Mouse (Mus musculus) erythroblast, adult 5-6 weeks (primary cell): Measurements from ENCODE around the gene Sorbs1. TPM values are rescaled to one million over a fixed set of nuclear protein-coding genes. Genes with fewer than 3 reads are reported as not detected.

ENCODE experiments used
- ATAC-seq: replicated peaks from 2 replicates; pipeline ENCODE4 v1.8.0; 2016; ENCODE audit warnings: moderate number of reproducible peaks, mild to moderate bottlenecking, moderate TSS enrichment, inconsistent platforms; ENCODE audit not compliant: poor library complexity, low FRiP score, severe bottlenecking
- total RNA-seq, 2 experiments: library from RNA; stranded (forward) in 1 of 2; stranded (reverse) in 1 of 2; fragments of 150-400 nt in 1 of 2; fragments of 200-764, 138-1000 nt in 1 of 2; gene quantifications; 2 replicates each; pipeline versions ENCODE4 v1.2.3 to v1.2.4; 2015 to 2017; ENCODE audit warnings: low replicate concordance in 2 of 2

Sorbs1 gene
- total RNA-seq, 2 experiments from 2014 or later: 41.5 to 46.2 TPM

DNA sequence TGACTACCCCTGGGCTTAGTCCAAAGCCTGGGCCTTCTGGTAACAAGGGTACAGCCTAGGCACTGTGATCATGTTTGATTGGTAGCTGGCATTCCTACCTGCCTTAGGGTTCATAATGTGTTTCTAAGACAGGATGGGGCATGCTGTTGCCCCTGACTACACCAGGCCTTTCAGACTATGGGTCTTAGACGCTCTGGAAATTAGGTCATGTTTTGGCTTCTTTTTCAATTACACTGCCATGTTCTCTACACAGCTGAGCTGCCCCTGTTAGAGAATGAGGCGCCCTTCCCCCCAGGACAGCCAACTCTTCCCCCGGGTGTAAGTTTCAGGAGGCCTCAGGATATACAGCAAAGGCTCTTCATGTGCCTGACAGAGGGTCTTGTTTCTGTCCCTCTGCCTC, 191.4 kb downstream of the Sorbs1 start:
- no peak for ATAC-seq

DNA sequence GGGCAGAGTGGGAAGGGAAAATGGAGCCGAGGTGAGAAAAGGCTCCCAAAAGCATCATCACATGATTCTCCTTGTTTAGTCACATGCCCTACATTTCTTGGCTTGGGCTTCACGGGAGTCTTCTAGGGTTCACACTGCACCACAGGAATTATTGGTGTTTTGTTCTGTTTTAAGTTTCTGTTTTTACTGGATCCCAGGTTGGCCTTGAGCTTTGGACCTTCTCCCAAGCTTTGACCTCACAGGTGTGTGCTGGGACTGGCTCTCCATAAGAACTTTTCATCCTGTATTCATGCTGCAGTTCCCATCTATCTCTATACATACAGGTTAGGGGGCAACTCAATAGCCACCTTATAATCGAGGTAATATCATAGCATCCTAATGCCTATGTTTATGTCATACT, 194.4 kb downstream of the Sorbs1 start:
- ATAC-seq: no peak

DNA sequence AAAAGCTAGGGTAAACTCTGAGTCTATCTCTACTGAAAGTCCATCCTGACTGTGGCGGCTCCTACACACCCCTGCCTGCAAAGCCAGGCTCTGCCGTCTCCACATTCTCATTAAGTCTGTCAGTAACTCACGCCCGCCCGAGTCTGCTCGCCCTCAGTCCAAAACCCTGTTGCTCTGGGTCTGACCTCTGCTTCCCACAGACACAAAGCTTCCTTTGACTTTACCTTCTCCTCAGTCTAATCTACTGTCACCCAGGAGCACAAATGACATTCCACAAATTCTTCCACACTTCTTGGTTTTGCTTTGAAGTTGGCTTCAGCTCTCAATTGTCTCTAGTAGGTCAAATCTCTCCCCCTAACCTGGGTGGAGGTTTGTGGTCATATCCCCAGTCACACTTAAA, 195.1 kb downstream of the Sorbs1 start:
- no peak for ATAC-seq

DNA sequence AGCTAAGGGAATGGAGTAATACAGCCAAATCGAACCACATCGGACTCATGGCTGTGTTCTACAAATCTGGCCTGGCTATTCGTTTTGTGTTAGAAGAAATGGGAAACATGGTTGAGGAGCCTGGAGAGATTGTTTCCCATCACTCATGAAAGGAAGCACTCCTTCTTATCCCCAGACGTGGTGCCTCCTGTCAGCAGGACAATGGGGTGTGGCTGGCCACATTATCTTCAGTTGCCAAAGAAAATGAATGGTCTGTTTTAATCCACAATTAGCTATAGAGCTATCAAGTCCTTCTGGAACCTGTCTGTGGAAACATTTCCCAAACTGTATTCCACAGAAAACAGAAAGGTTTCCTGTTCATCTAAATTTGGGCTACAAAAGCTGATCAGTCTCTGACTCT, 196.6 kb downstream of the Sorbs1 start:
- no peak for ATAC-seq

DNA sequence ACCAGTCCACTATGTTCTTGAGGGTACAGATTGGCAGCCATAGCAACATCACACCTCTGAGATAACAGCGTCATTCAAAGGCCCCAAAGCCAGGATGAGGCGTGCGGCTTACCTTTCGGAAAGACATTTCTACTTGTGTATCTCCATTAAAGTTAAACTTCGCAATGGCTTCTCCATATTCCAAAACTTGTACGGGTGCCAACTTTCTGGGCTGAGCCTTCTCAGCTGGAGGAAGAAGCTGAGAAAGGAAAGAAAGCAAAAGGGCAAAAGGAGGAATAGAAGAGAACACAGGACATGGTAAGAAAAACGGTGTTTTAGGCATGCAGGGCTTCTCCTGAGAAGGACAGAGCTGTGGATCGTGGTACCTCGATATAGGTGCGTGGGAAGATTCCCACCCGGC, 199.3 kb downstream of the Sorbs1 start:
- ATAC-seq: no peak

DNA sequence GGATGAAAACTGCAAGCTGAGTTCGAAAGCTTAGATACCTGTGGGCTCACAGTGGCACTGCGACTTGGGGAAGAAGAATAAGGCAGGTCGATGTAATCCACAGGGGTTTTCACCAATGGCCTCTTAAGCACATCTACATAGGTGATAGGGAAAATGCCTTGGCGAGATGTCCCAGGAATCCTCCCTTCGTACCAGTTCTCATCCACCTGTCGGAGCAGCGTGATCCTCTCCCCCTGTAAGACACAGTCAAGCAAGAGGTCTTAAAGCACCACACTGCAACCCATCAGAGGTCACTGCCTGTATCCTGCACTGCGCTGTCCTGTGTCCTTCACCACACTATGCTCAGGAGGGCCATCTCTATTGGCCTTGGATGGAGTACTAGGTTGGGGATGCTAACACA, 201.9 kb downstream of the Sorbs1 start:
- ATAC-seq: no peak

DNA sequence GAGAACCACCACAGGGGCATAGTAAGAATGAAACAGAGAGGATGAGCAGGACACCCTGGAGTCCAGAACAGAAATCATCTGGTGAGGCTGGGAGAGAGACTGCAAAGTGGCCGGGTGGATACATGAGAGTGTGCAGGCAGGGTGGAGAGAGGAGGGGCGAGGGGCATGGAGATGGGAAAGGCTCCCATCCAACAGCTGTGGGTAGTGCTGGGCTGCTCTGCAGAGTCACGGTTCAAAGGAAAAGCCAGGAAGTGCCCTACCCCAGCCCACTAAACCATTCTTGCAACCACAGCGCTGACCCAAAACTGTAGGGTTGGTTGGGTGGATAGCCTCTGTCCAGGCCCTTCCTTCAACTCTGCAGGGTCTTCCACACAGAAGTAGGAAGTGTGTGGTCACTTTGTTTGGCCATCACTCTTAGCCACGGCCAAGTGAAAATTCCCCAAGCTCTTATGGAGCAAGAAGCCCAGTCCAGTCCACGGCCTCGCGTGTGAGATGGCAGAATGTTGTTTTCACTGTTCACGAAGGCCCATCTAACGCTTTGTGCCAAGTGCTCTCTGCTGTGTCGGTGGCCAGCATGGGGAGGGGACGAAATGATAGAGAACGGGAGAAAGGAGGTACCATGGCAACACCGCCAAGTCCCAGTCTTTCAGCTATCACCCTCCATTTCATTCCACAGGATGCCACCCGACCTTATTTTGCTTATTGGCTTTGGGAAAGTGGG, 203.0 kb downstream of the Sorbs1 start:
- no peak for ATAC-seq

DNA sequence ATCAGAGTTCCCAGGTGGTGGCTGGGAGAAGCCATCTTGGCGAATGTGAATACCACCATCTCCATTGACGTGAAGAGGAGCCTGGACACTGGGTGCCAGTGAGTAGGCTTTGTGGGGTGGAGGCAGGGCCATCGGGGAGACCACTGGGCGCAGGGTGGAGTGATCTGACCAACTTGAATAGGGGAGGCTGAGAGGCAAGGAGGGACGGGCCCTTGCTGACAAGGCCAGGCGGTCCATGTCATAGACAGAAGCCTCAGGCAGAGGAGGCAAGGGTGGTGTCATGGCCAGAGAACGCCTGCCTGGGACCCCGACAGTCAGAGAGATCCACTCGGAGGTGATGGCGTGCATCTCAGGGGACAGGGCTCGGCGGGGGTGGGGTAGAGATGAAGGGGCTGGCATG, 203.7 kb downstream of the Sorbs1 start:
- ATAC-seq: no peak

DNA sequence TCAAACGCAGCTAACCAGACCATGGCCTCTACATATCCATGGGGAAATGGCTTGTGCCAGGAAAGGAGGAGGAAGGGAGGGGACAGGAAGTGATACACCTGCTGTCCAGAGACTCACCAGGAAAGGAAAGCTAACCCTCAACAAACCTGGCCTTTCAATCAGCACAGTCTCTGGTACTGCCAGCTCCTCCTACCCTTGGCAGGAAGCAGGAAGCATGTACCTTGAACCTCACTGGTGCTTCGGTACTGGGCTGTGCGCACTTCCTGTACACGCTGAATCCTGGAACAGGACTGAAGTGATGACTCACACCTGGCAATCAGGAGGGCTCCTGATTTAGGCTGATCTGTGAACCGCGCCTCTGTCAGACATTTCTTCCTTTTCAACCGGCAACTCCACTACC, 206.0 kb downstream of the Sorbs1 start:
- ATAC-seq: no peak

DNA sequence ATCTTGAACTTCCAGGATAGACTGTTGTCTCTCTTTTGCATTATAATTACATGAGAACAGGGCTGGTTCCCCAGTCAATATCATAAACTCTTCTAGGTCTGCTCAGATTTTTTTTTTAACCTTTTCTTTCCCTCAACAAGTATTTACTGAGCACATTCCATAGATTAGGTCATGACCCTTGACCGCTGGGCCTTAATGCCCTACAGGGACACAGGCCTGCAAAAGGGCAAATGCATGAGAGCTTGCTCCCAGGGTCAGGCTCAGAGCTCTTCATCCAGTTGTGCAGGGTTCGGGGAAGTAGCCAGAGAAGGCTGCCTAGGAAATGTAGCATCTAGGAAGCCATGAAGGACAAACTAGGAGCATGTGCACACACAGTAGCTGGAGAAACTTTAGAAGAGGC, 206.9 kb downstream of the Sorbs1 start:
- ATAC-seq: no peak

DNA sequence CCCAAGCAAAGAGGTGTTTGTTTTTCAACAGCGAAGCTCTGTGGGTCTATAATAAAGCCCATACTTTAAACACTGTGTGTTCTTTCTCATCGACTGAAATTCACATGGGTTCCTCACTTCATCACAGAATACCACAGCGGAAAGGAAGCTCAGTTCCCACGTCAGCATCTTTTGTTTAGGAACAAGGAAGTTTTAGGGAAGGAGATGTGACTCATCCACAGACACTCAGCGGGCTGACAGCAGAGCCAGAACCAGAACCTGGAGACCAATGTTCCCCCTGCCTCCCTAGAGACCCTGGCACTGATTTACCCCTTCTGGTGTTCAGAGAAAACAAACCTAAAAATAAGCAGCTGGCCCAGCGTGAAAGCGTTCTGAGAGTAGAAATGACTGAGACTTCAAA, 208.1 kb downstream of the Sorbs1 start:
- no peak for ATAC-seq

DNA sequence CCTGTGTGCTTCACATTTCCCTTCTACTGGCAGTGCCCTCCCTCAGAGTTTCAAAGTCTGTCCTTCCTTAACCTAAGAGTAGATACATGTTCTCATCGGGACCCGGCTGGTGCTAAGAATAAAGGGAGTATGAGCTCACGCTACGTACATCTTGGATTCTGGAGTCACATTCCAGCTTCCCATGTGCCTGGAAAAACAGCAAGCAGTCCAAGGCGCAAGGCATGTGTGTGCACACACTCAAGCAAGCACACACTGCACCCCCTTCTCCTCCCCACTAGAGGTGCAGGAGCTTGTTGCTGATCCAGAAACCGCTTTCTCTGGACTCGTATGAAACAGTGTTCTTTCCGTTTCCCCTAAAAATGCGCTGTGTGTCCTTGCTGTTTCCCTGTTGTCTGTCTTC, 210.7 kb downstream of the Sorbs1 start:
- no peak for ATAC-seq

DNA sequence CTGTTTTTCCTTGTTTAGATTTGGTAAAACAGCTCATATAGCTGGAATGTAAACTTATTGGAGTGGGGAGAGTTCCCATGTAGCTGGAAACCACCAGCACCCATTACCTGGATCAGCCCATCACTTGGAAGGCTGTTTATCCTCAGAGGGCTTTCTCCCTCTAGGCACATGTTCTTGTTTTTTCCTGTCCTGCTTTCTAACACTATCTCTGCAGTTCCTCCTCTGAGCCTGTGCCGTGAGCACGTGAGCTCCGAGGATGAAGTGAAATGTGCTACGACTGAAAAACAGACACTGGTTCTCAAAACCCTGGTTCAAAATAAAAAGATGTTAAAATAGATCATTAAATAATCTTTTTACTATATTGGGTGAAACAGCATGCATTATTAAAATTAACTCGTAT, 211.1 kb downstream of the Sorbs1 start:
- ATAC-seq: no peak

DNA sequence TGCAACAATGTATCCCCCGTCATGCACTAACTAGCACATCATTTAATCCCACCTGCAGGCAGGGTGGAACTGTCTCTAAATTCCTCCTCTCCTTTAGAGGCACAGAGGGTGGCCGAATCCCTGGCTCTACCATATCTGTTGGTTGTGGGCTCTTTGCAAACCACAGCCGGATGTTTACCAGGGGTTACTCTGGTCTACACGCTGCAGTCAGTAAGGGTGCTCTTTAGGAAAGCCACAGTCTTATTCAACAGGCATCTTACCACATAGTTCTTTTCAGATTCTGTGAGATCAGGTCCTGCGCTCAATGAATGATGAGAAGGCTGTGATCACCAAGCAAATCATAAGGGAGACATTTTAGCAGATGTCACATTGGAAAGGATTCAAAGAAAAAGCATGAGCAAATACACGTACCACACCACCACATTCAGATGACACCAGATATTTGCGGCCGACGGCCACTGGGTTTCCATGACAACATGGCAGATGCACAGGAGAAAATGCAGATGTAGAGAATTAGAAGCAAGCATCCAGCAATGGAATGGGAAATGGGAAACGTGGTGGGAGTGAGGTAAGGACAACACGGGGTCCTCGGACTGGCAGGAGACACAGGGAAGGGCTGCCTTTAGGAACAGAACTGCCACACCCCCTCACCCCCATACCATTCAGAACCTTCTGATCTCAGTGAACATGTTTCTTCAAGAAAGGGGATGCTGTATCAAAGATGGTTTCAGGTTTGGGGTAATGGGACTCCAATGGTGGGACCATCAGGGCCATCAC, 213.4 kb downstream of the Sorbs1 start:
- ATAC-seq: no peak

DNA sequence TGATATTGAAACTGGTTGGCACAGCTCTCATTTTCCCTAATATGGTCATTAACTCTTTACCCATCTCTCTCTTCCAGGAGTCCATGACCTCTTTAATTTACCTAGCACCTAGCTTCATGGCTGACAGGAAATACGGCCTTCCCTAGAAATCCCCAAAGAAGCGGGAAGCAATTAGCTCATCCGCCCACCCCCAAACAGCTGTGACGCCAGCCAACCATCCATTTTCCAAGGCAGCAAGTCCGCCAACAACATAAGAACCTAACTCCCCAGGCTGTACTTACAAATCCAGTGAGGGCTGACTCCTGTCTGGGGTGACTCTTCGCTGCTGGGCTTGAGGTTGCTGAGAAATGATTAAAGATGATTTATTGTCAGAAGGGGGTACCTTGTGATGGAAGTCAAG, 214.4 kb downstream of the Sorbs1 start:
- ATAC-seq: no peak

DNA sequence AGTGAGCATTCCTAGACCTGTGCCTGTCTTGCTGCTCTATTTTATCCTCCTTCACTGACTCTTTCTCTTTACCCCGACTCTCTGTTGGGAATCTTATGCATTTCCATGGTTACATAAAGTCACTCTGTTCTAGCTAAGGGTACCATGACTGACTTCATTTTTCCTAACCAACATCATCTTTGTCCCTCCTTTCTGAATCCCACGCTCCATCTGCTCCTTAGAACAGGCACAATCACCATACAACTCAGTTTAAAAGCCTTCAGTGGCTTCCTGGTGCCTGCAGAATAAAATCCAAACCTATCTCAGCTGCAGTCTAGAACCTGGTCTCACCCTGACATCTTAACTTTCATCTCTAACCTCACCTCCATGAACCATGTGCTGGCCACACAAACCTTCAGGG, 215.0 kb downstream of the Sorbs1 start:
- ATAC-seq: no peak

DNA sequence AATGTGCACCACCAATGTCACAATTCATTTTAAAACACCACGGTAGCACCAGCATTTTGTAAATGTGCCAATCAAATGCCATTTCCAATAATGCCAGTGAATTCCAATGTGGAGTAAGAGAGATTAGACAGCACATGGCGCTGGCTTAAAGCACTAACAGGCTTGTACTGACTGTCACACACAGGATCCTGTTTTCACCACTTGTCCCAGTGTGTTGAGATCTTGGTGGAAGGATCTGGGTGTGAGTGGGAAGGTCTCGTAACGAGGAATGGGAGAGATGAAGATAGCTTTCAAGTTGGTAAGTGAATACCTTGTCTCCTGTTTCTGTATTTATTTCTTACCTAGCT, 215.8 kb downstream of the Sorbs1 start:
- ATAC-seq: no peak

DNA sequence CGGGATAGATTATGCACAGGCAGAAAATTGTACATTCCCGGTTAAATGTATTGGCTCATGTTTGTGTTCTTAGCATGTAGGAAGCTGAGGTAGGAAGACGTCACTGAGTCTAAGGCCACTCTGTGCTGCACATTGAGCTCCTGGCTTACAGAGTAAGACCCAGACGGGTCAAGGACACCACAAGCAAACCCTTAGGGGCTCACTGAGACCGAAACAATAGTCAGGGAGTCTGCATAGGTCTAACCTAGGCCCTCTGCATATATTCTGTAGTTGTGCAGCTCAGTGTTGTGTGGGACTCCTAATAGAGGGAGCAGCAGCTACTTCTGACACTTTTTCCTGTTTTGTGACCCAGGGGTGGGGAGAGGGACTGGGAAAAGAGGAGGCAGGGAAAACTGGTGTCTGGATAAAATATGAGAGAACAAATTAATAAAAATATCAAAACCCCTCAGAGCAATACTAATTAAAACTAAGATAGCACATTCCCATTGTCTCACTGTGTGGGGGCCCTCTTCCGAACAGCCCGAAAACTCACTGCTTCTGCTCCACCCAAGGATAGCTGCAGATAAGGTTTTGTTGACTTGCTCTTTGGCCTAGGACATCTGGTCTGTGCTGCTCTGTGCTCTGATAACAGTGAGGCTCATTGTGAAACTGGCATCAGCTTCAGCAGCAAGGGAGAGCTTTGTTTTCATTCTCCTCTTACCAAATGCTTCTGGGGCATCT, 216.3 kb downstream of the Sorbs1 start:
- ATAC-seq: peak; percentile 77

DNA sequence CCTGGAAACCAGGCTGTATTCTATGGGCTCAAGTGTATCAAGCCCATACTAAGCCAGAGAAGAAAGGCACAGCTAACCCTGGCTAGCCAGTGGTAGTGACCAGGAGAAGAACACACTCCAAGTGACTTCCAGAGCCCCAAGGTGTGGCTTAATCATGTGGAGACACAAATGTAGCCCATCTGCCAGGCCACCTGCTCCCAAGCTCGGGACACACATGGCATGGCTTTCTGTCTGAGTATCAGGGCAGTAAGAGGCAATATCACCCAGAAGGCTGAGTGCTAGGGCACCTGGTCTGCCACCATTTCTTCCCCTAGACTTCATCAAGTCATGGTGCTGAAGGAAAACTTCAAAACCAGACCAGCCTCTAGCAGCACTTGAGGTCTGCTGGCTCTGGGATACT, 219.3 kb downstream of the Sorbs1 start:
- no peak for ATAC-seq

DNA sequence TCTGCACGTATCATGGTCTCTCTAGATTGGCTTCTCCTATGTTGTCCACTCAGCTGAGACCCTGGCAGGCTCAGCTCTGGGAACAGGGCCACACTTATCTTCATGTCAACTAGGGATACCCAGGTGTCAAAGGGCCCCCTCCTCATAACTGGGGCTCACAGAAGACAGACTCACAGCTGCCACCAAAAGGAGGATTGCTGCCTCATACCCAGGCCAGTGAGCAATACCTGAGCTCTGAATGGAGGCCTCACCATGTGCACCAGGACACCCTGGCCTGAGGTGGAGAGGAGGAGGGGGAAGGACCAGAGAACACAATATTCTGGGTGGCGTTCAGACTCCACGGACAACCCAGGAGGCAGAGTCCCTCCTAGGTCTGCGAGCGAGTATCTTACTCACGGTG, 219.8 kb downstream of the Sorbs1 start:
- ATAC-seq: no peak

DNA sequence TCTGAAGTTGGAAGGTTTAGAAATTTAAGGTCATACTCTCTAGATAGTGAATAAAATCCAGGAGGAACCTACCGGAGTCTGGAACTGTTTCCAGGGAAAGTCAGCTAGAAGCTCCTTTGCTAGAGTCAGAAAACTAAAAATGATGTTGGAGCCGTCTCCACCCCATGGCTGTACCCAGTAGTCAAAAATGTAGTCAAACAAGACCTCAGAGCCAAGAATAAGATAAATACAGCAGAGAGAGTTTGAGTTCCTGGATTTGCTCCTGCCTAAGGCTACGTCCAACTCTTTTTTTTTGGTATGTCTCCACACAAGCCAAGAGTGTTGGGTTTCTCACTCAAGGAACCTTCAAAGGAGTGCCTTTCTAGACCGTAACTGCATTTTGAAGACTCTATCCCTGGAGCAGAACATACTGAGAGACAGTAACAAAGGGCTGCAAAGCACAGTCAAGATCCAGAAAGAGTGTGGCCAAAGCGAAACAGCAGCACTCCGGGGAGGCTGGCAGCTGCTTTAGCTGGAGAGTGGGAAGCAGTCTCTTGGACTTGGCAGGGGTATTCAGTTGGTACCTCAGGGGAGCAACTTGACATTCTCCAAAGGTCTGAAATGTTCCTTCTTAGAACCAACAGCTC, 223.4 kb downstream of the Sorbs1 start:
- ATAC-seq: no peak
